Mouse (Mus musculus): ENCODE results near the gene Kctd19. TPM values are rescaled to one million over a fixed set of nuclear protein-coding genes. Genes with fewer than 3 reads are reported as not detected.

Kctd19 gene
- 0.09 and 0.11 TPM in 2 replicates for polyA plus RNA-seq (2015; fragmentation: Nextera tagmentation; extraction: Ambion mirVana)

DNA sequence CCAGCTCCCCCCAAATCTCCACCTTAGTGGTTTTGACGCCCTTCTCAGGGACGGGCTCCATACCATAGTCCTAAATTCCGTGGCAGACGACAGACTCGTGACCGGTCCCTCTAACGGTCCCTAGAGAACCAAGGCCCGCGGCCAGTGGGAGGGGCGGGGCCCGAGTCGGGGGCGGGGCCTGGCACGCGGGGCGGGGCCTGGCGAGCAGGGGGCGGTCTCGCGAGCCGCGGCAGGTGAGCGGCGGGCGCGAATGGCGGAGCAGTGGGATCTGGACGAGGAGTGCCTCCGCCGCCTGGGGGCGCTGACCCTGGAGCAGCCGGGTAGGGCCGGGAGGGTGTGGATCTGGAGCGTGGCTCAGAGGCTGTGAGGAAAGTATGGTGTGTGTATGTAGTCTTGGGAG lies at the start of gene Kctd19, which contains the start of gene Lrrc36:
TSS of gene Kctd19 (minus strand) at position 112 of the 400 bp plus-strand sequence.
TSS of gene Lrrc36 (plus strand) at position 181 of the 400 bp plus-strand sequence.
- peak; percentile 31; the same call in 1 of the 2 replicates for ATAC-seq (replicated peaks; ENCODE audit: insufficient number of reproducible peaks, insufficient read depth, low FRiP score, low read depth)
- H3K4me1 ChIP-seq (replicated peaks) = peaks cover 7% of the 10 kb centered on the region
- no peaks in the 10 kb centered on the region for H3K9me3 ChIP-seq (replicated peaks)
- no peaks in the 10 kb centered on the region for H3K36me3 ChIP-seq
- peaks cover 33% of the 10 kb centered on the region for H3K27me3 ChIP-seq
- H3K4me2 ChIP-seq = peak within 1 kb of the TSS; percentile 63
- WGBS = 3% methylated on average over 34 of the region's 34 CpGs
- H3K9ac ChIP-seq = no peak within 1 kb of the TSS
- H3K27ac ChIP-seq = no peak within 1 kb of the TSS
- H3K4me3 ChIP-seq = peak within 1 kb of the TSS; percentile 34

DNA sequence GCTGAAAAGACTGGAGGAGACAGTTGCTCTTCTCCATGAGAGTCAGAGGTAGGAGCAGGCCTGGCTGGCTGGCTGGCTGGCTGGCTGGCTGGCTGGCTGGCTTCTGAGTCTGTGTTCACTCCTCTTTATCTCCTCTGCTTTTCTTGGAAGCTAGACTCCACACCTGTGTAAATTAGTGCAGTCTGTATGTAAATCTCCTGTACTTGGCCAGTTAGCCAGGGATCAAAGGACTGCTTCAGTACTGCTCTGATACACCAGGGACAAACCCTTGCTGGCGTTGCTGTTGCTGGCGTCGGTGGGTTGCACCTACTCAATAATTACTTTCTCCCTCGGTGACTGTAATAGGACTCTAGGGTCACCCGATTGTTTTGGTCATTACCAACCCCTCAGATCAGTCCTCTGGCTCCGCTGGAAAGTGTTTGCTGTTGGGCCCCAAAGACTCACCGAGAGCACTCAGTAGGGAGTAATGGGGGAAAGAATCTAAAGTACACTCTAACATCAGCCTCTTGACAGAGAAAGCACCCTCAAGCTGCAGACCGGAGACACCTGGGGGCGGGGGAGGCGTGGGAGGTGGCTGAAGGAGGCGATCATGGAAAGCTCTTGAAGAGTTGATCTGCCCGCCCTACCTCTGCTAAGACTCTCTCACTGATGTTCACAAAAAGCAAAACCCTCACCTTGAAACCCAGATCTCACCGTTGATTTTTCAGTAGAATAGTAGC lies 47.9 kb upstream of the Kctd19 start:
- H3K9me3 ChIP-seq (replicated peaks) = no peaks in the 10 kb centered on the region
- peaks cover 4% of the 10 kb centered on the region; the same call in 1 of the 2 replicates for H3K4me1 ChIP-seq (replicated peaks)
- no peaks in the 10 kb centered on the region for H3K27me3 ChIP-seq
- no peaks in the 10 kb centered on the region for H3K36me3 ChIP-seq
- no peak for ATAC-seq (replicated peaks; ENCODE audit: insufficient number of reproducible peaks, insufficient read depth, low FRiP score, low read depth)
- WGBS = 56% methylated on average over 13 of the region's 13 CpGs
- H3K9ac ChIP-seq = no peak overlapping the region
- H3K4me2 ChIP-seq = no peak overlapping the region
- no peak overlapping the region for H3K27ac ChIP-seq
- no peak overlapping the region for H3K4me3 ChIP-seq

DNA sequence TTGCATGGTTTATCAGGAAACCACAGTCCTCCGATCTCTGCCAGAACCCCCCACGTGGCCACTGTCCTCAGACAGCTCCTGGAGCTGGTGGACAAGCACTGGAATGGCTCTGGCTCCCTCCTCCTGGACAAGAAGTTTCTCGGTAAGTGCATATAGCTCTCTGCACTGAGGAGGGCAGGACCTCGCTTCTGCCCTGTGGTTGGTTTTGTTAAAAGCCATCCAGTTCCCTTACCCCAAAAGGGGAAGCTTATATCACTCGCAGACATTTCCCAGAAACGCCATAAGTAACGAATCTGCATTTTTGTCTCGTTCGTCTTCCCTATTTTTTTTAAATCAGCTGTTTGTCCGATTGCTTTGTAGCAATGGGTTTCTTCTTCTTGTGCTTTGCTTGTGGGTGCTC lies 41.9 kb upstream of the Kctd19 start:
- WGBS = 46% methylated on average over 10 of the region's 10 CpGs
- Histone ChIP-seq H3K36me3 (no peaks in the 10 kb centered on the region), H3K4me3 (no peak overlapping the region), H3K4me2 (no peak overlapping the region), H3K9ac (no peak overlapping the region), H3K9me3 (replicated peaks) (no peaks in the 10 kb centered on the region), H3K27me3 (no peaks in the 10 kb centered on the region), H3K4me1 (replicated peaks) (no peaks in the 10 kb centered on the region), H3K27ac (no peak overlapping the region)
- no peak for ATAC-seq (replicated peaks; ENCODE audit: insufficient number of reproducible peaks, insufficient read depth, low FRiP score, low read depth)

DNA sequence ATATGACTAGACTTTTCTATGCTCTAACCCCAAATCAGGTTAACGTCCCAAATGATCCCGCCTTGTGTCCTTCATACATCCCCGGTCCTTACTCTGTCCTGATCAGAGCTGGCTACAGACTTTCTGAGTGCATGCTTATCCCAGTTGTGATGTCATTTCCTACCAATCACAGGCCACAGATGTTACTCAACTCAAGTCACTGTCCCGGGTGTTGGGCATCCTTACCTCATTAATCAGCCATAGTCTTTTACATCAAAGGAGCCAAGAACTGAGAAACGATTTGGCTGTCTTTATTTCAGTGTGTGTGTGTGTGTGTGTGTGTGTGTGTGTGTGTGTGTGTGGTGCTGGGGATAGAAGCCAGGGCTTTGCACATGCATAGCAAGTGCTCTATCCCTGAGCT lies 40.8 kb upstream of the Kctd19 start:
- no peak overlapping the region for H3K4me2 ChIP-seq
- H3K4me1 ChIP-seq (replicated peaks) = no peaks in the 10 kb centered on the region
- no peak overlapping the region for H3K4me3 ChIP-seq
- H3K27me3 ChIP-seq = no peaks in the 10 kb centered on the region
- no peaks in the 10 kb centered on the region for H3K36me3 ChIP-seq
- no peak for ATAC-seq (replicated peaks; ENCODE audit: insufficient number of reproducible peaks, insufficient read depth, low FRiP score, low read depth)
- no peak overlapping the region for H3K27ac ChIP-seq
- no peaks in the 10 kb centered on the region for H3K9me3 ChIP-seq (replicated peaks)
- 53% methylated on average over 5 of the region's 5 CpGs for WGBS
- no peak overlapping the region for H3K9ac ChIP-seq

DNA sequence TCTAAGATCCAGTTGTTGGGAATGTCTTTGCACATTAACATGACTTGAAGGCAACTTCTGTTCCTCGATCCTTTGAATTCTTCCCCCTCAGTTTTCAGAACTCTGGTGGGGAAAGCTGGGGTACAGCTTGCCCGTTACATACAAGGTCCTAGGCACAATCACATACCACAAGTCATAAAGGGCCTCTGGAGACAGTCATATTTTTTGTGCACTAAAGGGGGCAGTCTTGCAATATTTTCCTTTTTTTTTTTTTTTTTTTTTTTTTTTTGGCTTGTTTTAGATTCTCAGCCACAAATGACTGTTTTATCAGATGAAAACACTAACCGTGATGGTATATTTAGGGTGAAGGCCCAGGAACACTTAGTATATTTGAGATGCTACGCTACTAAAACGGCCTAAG lies 40.0 kb upstream of the Kctd19 start:
- no peaks in the 10 kb centered on the region for H3K9me3 ChIP-seq (replicated peaks)
- no peak for ATAC-seq (replicated peaks; ENCODE audit: insufficient number of reproducible peaks, insufficient read depth, low FRiP score, low read depth)
- no peaks in the 10 kb centered on the region for H3K4me1 ChIP-seq (replicated peaks)
- no peak overlapping the region for H3K4me3 ChIP-seq
- no peaks in the 10 kb centered on the region for H3K36me3 ChIP-seq
- H3K4me2 ChIP-seq = no peak overlapping the region
- H3K27me3 ChIP-seq = no peaks in the 10 kb centered on the region
- WGBS = 64% methylated on average over 5 of the region's 5 CpGs
- no peak overlapping the region for H3K27ac ChIP-seq
- H3K9ac ChIP-seq = no peak overlapping the region

DNA sequence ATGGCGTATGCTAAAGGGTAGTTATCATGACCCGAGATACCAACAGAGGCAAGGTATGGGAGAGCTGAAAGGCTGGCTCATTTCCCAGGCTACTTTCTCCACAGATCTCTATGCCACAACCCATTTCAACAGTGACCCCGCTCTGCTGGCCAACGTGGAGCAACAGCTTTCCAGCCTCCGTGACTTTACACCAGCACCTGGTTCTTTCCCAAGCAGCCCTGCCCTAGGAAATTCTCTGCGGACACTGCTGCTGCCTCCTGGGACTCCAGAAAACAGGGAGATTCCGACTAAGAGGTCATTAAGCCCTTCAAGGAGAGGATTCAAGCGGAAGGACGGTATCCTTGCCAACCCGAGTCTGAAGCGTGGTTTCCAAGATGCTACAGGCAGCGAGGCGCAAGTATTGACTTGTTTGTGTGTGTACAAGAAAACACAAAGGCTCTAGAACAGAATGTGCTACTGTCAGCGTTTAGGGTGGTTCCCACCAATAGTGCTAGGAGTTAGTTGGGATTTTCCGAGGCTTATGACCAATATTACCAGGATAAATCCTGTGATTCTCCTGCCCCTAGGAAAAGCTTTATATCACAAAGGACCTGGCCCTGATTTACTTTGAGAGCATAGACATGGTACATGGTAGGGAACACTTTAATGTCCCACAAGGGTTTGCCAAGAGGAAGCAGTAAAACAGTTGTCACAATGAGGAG lies 38.8 kb upstream of the Kctd19 start:
- Histone ChIP-seq H3K27me3 (no peaks in the 10 kb centered on the region), H3K27ac (no peak overlapping the region), H3K4me2 (no peak overlapping the region), H3K4me1 (replicated peaks) (no peaks in the 10 kb centered on the region), H3K9ac (no peak overlapping the region), H3K36me3 (no peaks in the 10 kb centered on the region), H3K9me3 (replicated peaks) (no peaks in the 10 kb centered on the region), H3K4me3 (no peak overlapping the region)
- WGBS = 60% methylated on average over 15 of the region's 15 CpGs
- no peak for ATAC-seq (replicated peaks; ENCODE audit: insufficient number of reproducible peaks, insufficient read depth, low FRiP score, low read depth)

DNA sequence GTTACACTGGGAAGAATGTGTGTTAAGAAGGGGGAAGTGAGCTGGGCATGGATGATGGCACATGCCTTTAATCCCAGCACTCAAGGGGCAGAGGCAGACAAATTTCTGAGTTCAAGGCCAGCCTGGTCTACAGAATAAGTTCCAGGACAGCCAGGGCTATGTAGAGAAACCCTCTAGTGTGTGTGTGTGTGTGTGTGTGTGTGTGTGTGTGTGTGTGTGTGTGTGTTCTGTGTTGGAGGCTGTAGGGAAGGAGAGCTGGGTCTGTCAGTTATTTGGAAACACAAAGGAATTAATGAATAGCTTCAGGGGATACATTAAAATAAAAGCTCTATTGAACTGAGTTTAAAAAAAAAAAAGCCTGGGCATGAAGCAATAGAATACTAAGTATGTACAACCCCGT lies 37.7 kb upstream of the Kctd19 start:
- H3K36me3 ChIP-seq = no peaks in the 10 kb centered on the region
- ATAC-seq (replicated peaks; ENCODE audit: insufficient number of reproducible peaks, insufficient read depth, low FRiP score, low read depth) = no peak
- 71% methylated on average over 1 of the region's 1 CpGs for whole genome bisulfite sequencing
- no peaks in the 10 kb centered on the region for H3K27me3 ChIP-seq
- no peak overlapping the region for H3K4me2 ChIP-seq
- no peak overlapping the region for H3K27ac ChIP-seq
- H3K4me1 ChIP-seq (replicated peaks) = no peaks in the 10 kb centered on the region
- no peaks in the 10 kb centered on the region for H3K9me3 ChIP-seq (replicated peaks)
- no peak overlapping the region for H3K9ac ChIP-seq
- H3K4me3 ChIP-seq = no peak overlapping the region

DNA sequence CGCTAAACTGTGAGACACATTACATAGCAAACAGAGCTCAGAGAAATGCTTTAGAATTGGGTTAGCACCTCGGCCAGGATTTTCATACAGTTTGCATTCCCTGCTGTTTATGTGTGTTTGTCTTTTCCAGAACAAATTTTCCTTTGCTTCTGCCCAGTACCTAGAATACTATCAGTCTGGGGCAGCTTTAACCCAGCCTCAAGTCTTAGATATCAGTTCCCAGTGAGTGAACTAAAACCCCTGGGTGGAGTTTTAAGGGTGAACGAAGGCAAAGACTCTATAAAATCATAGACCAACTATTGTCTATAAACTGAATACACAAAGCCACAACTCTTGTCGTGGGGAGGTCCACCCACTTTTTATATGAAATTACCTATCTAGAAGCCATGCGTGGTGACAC lies 35.3 kb upstream of the Kctd19 start:
- H3K4me2 ChIP-seq = no peak overlapping the region
- peaks cover 7% of the 10 kb centered on the region for H3K4me1 ChIP-seq (replicated peaks)
- no peaks in the 10 kb centered on the region for H3K36me3 ChIP-seq
- no peak for ATAC-seq (replicated peaks; ENCODE audit: insufficient number of reproducible peaks, insufficient read depth, low FRiP score, low read depth)
- WGBS = 73% methylated on average over 5 of the region's 5 CpGs
- H3K4me3 ChIP-seq = no peak overlapping the region
- no peaks in the 10 kb centered on the region for H3K9me3 ChIP-seq (replicated peaks)
- H3K27me3 ChIP-seq = no peaks in the 10 kb centered on the region
- no peak overlapping the region for H3K27ac ChIP-seq
- H3K9ac ChIP-seq = no peak overlapping the region

DNA sequence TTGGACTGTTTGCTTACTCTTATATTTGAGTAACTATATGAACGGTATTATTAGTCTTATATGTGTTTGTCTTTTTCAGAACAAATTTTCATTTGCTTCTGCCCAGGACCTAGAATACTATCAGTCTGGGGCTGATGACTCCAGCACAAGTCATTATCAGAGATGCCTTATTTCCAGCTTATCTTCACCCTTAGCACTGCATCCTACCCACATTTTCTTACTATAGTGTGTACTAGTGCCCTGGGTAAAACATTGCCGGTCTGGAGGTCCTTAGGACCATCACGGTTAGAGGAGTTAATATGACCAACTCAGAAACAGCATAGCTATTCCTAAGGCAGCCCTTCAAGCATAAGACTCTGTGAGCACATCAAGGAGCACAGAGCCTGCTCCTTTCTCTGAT lies 34.9 kb upstream of the Kctd19 start:
- no peaks in the 10 kb centered on the region for H3K36me3 ChIP-seq
- H3K4me3 ChIP-seq = no peak overlapping the region
- H3K4me2 ChIP-seq = no peak overlapping the region
- no peak overlapping the region for H3K27ac ChIP-seq
- no peaks in the 10 kb centered on the region for H3K9me3 ChIP-seq (replicated peaks)
- H3K4me1 ChIP-seq (replicated peaks) = peaks cover 7% of the 10 kb centered on the region
- H3K27me3 ChIP-seq = no peaks in the 10 kb centered on the region
- H3K9ac ChIP-seq = no peak overlapping the region
- no peak for ATAC-seq (replicated peaks; ENCODE audit: insufficient number of reproducible peaks, insufficient read depth, low FRiP score, low read depth)
- WGBS = 80% methylated on average over 3 of the region's 3 CpGs

DNA sequence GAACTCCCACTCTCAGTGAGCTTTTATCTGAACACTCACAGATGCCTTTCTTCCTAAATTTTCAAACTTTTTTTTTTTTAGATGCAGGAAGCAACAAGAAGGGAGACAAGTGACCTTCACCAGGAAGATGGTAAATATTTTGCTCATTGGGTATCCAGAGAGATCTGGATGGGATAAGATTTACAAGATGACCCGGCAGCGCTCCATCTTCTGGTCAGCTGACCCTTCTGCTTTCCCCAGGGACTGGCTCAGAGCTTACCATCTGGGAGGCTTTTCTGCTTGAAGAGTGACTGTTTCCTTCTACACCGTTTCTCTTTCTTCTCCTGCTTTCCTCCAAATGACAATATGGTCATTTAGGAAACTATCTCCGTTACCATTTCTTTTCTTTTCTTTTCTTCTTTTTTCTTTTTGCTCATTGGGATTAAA lies 32.8 kb upstream of the Kctd19 start:
- H3K4me3 ChIP-seq = no peak overlapping the region
- whole genome bisulfite sequencing = 26% methylated on average over 4 of the region's 4 CpGs
- no peaks in the 10 kb centered on the region for H3K27me3 ChIP-seq
- H3K9ac ChIP-seq = no peak overlapping the region
- H3K36me3 ChIP-seq = no peaks in the 10 kb centered on the region
- peak overlapping the region; percentile 24; the same call in 1 of the 2 replicates for H3K27ac ChIP-seq
- H3K4me1 ChIP-seq (replicated peaks) = peaks cover 7% of the 10 kb centered on the region
- peak overlapping the region; percentile 33; the same call in 1 of the 2 replicates for H3K4me2 ChIP-seq
- no peak for ATAC-seq (replicated peaks; ENCODE audit: insufficient number of reproducible peaks, insufficient read depth, low FRiP score, low read depth)
- H3K9me3 ChIP-seq (replicated peaks) = no peaks in the 10 kb centered on the region

DNA sequence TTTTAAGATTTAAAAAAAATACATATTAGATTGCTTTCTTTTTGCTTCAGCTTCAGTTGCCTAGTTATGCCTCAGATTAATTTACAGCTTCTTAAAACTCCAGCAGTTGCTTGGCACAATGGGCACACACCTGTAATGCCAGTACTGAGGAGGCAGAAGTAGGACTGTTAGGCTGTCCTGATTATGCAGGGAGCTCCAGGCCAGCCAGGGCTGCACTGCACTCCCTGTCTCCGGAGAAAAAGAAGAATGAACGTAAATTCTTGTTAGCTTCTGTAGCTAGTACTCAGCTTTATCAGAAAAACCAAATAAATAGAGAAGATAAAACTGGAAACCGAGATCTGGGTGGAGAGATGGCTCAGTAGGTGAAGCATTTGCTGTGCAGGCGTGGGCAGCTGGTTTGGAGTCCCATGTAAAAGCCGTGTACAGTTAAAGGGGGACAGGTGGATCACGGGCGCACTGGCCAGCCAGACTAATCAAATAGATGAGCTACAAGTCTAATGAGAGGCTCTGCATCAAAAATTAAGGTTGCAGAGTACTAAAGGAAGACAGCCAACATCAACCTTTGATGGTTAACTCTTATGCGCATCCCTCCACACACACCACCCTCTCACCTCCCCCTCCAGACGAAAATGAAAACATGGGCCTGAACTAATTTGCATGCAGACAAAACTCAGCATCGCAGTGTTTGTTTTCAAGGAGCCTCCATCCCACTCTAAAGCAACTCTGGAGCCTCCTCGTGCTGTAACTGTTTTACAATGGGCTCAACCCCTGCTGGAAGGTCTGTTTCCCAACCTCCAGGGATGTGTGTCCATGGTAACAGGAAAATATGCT lies 32.2 kb upstream of the Kctd19 start:
- Histone ChIP-seq H3K9ac (no peak overlapping the region), H3K4me2 (no peak overlapping the region), H3K27ac (no peak overlapping the region), H3K4me1 (replicated peaks) (peaks cover 7% of the 10 kb centered on the region), H3K4me3 (no peak overlapping the region), H3K36me3 (no peaks in the 10 kb centered on the region), H3K27me3 (no peaks in the 10 kb centered on the region), H3K9me3 (replicated peaks) (no peaks in the 10 kb centered on the region)
- no peak for ATAC-seq (replicated peaks; ENCODE audit: insufficient number of reproducible peaks, insufficient read depth, low FRiP score, low read depth)
- 33% methylated on average over 11 of the region's 11 CpGs for WGBS
